Mouse (Mus musculus): Measurements from ENCODE around the gene Ripor2. TPM values are rescaled to one million over a fixed set of nuclear protein-coding genes. Genes with fewer than 3 reads are reported as not detected.
A peak's percentile ranks its signal among the peaks of the same experiment; 100 is the strongest.

Gene Ripor2
- polyA plus RNA-seq, 1 experiment from 2014 or later = 3.1 TPM

DNA sequence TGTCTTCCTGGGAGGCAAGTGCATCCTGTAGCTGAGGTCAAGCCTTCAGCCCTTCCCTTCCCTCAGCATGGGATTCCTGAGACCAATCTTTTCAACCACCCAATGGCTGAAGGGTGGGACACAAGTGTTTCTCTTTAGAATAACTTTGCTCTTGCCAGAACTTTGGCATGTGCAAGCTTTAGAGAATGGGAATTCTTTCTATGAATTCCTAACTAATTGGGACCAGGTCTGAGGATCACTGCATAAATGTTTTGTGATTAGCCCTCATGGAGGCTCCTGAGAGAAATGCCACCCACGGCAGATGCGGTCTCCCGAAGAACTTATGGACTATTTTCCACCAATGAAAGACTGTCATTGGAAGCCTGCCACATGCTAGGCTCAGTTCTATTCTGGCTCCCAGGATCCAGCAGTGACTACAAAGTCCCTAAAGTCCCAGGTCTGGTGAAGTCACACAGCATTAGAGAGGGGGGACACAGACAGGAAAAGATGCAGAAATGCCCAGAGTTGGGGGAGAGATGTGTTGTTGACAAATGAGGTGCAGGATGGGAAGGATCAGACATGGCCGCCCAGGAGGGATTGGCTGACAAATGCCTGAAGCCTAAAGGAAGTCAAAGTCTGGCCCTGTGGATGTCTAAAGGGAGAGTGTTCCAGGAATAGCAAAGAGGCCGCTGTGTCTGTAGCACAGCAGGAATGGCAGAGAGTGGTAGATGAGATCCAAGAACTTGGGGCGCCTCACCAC is 44.9 kb downstream of the Ripor2 start:
- Histone ChIP-seq H3K4me3 (ENCODE audit: low read depth, low read length) (no peak overlapping the region), H3K9ac (replicated peaks; ENCODE audit: low read depth) (no peak overlapping the region), H3K27ac (ENCODE audit: low read length) (no peak overlapping the region), H3K27me3 (replicated peaks; ENCODE audit: insufficient read depth, low read length) (no peaks in the 10 kb centered on the region), H3K36me3 (ENCODE audit: insufficient read depth, low read length) (no peaks in the 10 kb centered on the region), H3K4me2 (replicated peaks; ENCODE audit: low read depth, low read length) (no peak overlapping the region), H3K4me1 (ENCODE audit: insufficient read depth, low read depth, low read length) (no peaks in the 10 kb centered on the region), H3K9me3 (ENCODE audit: low read length) (no peaks in the 10 kb centered on the region)
- ATAC-seq (peak; percentile 48), DNase-seq (ENCODE audit: low spot score) (no peak)
- 61% methylated on average over 6 of the region's 6 CpGs for WGBS
- no peak for TF ChIP-seq EP300 (IDR thresholded peaks at IDR 0.05)
- no peak for TF ChIP-seq CTCF (IDR thresholded peaks at IDR 0.05)

DNA sequence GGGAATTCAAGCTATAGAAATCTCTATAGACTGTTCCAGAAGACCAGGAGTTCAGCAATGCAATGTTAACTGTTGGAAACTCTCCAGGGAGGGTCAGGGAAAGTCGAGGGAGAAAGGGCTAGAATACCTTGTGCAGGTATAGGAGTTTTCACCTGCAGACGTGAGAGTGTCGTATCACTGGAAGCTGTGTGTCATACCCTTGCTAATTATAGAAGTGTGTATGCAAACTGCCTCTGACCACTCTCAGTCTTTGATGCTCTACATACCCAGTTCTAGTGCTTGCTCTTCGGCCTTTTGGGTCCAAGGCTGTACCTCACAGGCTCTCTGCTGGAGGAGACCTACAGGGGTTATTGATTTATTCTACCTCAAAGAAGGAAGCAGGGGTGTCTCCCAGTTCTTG is 46.2 kb downstream of the Ripor2 start:
- no peak for ATAC-seq
- H3K27ac ChIP-seq (ENCODE audit: low read length) = no peak overlapping the region
- WGBS = 69% methylated on average over 4 of the region's 4 CpGs

DNA sequence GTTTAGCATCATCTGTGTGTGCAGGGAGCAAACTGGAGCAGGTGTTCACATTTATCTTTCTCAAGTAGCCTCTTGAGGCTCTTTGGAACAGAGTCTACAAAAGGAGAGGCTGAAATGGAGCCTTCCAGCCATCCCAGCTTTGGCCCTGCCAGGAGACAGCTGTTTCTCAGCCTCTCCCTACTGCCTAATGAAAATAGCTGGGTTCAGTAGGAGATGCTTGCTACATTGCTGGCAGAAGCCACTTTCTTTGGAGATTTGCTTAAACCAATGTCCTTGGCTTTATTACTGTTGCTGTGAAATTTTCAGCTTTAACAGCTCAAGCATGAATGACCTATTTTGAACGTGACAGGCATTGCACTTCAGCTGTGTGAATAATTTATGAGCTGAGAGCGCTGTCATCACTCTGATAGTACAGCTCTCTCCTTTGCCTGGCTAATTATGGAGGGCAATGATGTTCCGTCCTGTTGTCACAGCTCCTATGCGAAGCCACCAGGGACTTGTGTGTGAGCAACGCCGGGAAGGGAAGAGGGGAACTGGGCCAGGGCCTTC is 47.2 kb downstream of the Ripor2 start:
- 68% methylated on average over 6 of the region's 6 CpGs for WGBS
- Histone ChIP-seq H3K4me3 (ENCODE audit: low read depth, low read length) (no peak overlapping the region), H3K4me2 (replicated peaks; ENCODE audit: low read depth, low read length) (no peak overlapping the region), H3K27me3 (replicated peaks; ENCODE audit: insufficient read depth, low read length) (no peaks in the 10 kb centered on the region), H3K9ac (replicated peaks; ENCODE audit: low read depth) (no peak overlapping the region), H3K36me3 (ENCODE audit: insufficient read depth, low read length) (no peaks in the 10 kb centered on the region), H3K9me3 (ENCODE audit: low read length) (no peaks in the 10 kb centered on the region), H3K27ac (ENCODE audit: low read length) (no peak overlapping the region), H3K4me1 (ENCODE audit: insufficient read depth, low read depth, low read length) (no peaks in the 10 kb centered on the region)
- ATAC-seq (no peak), DNase-seq (ENCODE audit: low spot score) (peak; percentile 44)
- no peak for TF ChIP-seq EP300 (IDR thresholded peaks at IDR 0.05)
- no peak for TF ChIP-seq CTCF (IDR thresholded peaks at IDR 0.05)

More for the DNA sequence above, 46.2 kb downstream of the Ripor2 start:
- no peak overlapping the region for H3K9ac ChIP-seq (replicated peaks; ENCODE audit: low read depth)
- H3K4me2 ChIP-seq (replicated peaks; ENCODE audit: low read depth, low read length) = no peak overlapping the region
- no peaks in the 10 kb centered on the region for H3K9me3 ChIP-seq (ENCODE audit: low read length)
- TF ChIP-seq EP300 (IDR thresholded peaks at IDR 0.05) (no peak), CTCF (IDR thresholded peaks at IDR 0.05) (no peak)
- no peaks in the 10 kb centered on the region for H3K36me3 ChIP-seq (ENCODE audit: insufficient read depth, low read length)
- H3K27me3 ChIP-seq (replicated peaks; ENCODE audit: insufficient read depth, low read length) = no peaks in the 10 kb centered on the region
- no peaks in the 10 kb centered on the region for H3K4me1 ChIP-seq (ENCODE audit: insufficient read depth, low read depth, low read length)
- no peak overlapping the region for H3K4me3 ChIP-seq (ENCODE audit: low read depth, low read length)
- no peak for DNase-seq (ENCODE audit: low spot score)

DNA sequence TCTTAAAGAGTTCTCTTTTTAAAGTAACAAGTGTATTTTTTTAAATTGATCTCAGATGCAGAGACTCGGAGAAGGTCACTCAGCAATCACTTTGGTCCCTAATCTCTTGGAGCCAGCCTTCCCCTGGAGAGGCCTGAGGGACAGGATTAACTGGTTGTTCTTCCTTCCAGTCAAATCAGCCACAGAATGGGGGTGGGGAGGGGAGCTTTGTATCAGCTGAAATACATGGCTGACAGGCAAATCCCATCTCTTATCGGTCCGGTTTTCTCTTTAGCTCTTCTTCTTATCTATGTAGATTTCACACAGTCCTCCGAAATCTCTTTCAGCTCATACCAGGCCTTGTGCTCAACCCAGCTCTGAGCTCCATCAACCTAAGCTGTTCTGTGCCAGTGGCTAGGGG is 48.4 kb downstream of the Ripor2 start:
- H3K9me3 ChIP-seq (ENCODE audit: low read length) = no peaks in the 10 kb centered on the region
- DNase-seq (ENCODE audit: low spot score) (no peak), ATAC-seq (no peak)
- no peak for TF ChIP-seq CTCF (IDR thresholded peaks at IDR 0.05)
- no peak for TF ChIP-seq EP300 (IDR thresholded peaks at IDR 0.05)
- no peak overlapping the region for H3K27ac ChIP-seq (ENCODE audit: low read length)
- H3K4me1 ChIP-seq (ENCODE audit: insufficient read depth, low read depth, low read length) = no peaks in the 10 kb centered on the region
- no peaks in the 10 kb centered on the region for H3K27me3 ChIP-seq (replicated peaks; ENCODE audit: insufficient read depth, low read length)
- no peak overlapping the region for H3K4me3 ChIP-seq (ENCODE audit: low read depth, low read length)
- H3K9ac ChIP-seq (replicated peaks; ENCODE audit: low read depth) = no peak overlapping the region
- no peak overlapping the region for H3K4me2 ChIP-seq (replicated peaks; ENCODE audit: low read depth, low read length)
- 53% methylated on average over 4 of the region's 4 CpGs for WGBS
- H3K36me3 ChIP-seq (ENCODE audit: insufficient read depth, low read length) = no peaks in the 10 kb centered on the region

DNA sequence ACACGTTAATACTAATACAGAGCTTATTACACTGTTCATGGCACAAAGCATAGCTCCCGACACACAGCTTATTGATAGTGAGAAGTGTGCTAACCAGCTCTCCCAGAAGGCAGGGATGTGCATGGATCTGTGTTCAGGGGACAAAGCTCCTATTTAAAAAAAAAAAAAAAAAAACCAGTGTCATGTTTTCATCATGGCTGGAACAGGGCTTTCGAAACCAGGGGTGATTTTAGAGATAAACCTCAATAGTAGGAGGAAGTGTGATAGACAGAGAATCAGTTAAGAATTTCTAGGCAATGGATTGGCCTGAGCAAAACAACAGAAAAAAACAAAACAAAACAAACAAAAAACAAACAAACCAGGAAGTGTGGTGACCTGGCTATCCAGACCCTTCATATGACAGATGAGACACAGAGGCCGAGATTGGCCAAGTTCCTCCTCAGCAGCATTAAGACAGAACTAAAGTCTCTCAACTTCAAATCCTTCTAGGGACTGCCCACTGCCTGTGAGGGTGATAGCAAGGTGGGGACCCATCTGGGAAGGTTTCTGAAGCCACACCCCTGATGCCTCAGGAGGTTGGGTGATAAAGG is 51.1 kb downstream of the Ripor2 start:
- WGBS = 80% methylated on average over 4 of the region's 4 CpGs
- TF ChIP-seq EP300 (IDR thresholded peaks at IDR 0.05) = no peak
- TF ChIP-seq CTCF (IDR thresholded peaks at IDR 0.05) = no peak
- ATAC-seq (no peak), DNase-seq (ENCODE audit: low spot score) (no peak)
- H3K36me3 ChIP-seq (ENCODE audit: insufficient read depth, low read length) = no peaks in the 10 kb centered on the region
- H3K9me3 ChIP-seq (ENCODE audit: low read length) = no peaks in the 10 kb centered on the region
- no peak overlapping the region for H3K27ac ChIP-seq (ENCODE audit: low read length)
- H3K27me3 ChIP-seq (replicated peaks; ENCODE audit: insufficient read depth, low read length) = no peaks in the 10 kb centered on the region
- H3K9ac ChIP-seq (replicated peaks; ENCODE audit: low read depth) = no peak overlapping the region
- H3K4me1 ChIP-seq (ENCODE audit: insufficient read depth, low read depth, low read length) = peaks cover 2% of the 10 kb centered on the region; the same call in 1 of the 2 replicates
- no peak overlapping the region for H3K4me2 ChIP-seq (replicated peaks; ENCODE audit: low read depth, low read length)
- H3K4me3 ChIP-seq (ENCODE audit: low read depth, low read length) = no peak overlapping the region

DNA sequence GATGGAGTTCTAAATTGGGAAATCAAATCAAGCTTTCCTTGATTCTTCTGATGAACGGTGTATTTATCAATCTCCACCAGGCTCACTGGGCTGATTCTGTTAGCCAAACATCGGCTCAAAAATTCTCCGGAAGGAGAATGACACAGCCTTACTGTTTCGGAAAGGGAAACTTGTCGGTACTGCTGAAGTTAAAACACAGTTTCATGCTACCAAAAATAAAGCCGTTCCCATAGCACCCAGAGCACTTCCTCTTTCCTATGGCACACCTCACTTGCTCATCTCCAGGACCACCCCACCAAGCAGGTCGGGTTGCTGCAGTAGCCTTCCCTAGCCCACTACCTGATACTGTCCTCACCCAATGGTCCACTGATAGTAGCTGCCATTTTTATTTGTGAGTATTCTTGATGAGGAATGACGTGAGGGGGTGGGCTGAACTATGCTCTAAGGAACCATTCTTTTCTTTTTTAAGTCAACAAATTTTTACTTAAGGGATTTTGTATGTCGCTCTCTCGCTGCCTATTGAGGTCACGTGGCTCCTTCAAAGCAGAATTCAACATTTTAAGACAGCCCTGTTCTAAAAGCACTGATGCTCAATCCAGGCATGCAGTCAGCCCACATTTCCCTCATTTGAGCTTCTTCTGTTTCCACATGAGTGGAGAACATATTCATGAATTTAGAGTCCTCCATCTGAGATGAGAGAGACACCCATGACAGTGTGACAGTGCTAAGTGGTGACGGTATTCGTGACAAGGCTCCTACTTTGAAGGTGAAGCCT is 52.5 kb downstream of the Ripor2 start:
- ATAC-seq (no peak), DNase-seq (ENCODE audit: low spot score) (no peak)
- WGBS = 84% methylated on average over 13 of the region's 13 CpGs
- Histone ChIP-seq H3K27ac (ENCODE audit: low read length) (no peak overlapping the region), H3K4me1 (ENCODE audit: insufficient read depth, low read depth, low read length) (peaks cover 9% of the 10 kb centered on the region; the same call in 1 of the 2 replicates), H3K27me3 (replicated peaks; ENCODE audit: insufficient read depth, low read length) (no peaks in the 10 kb centered on the region), H3K9me3 (ENCODE audit: low read length) (no peaks in the 10 kb centered on the region), H3K9ac (replicated peaks; ENCODE audit: low read depth) (no peak overlapping the region), H3K4me2 (replicated peaks; ENCODE audit: low read depth, low read length) (no peak overlapping the region), H3K4me3 (ENCODE audit: low read depth, low read length) (no peak overlapping the region), H3K36me3 (ENCODE audit: insufficient read depth, low read length) (no peaks in the 10 kb centered on the region)
- no peak for TF ChIP-seq EP300 (IDR thresholded peaks at IDR 0.05)
